Mouse (Mus musculus) kidney, embryonic 16.5 days (tissue): ENCODE results near the gene Bach1. TPM values are rescaled to one million over a fixed set of nuclear protein-coding genes. Genes with fewer than 3 reads are reported as not detected.

Experiments used
- ATAC-seq: fragments of 200-750 bp; cut with Nextera tagmentation; 2 replicates; pipeline ENCODE4 v1.8.0; 2017; ENCODE audit warnings: moderate TSS enrichment; ENCODE audit not compliant: low FRiP score, low TSS enrichment
- H3K27ac ChIP-seq: fragments of 300-500 bp; sonication (generic); 2 replicates; pipeline ENCODE4 v1.5.1; 2014; ENCODE audit warnings: low read length
- H3K27me3 ChIP-seq: fragments of 300-500 bp; sonication (generic); 2 replicates; pipeline ENCODE4 v1.6.1; 2014; ENCODE audit warnings: low read length, control low read depth, mixed read lengths; ENCODE audit not compliant: insufficient read depth
- H3K36me3 ChIP-seq: fragments of 300-500 bp; sonication (generic); 2 replicates; pipeline ENCODE4 v1.6.1; 2014; ENCODE audit warnings: low read length, control low read depth, mixed read lengths; ENCODE audit not compliant: insufficient read depth
- H3K4me1 ChIP-seq: fragments of 300-500 bp; sonication (generic); 2 replicates; pipeline ENCODE4 v1.6.1; 2014; ENCODE audit warnings: low read length, control low read depth, mixed read lengths; ENCODE audit not compliant: insufficient read depth
- H3K4me2 ChIP-seq: fragments of 300-500 bp; sonication (generic); replicated peaks from 2 replicates; pipeline ENCODE4 v1.6.1; 2014; ENCODE audit warnings: low read depth, low read length
- H3K4me3 ChIP-seq: fragments of 300-500 bp; sonication (generic); 2 replicates; pipeline ENCODE4 v1.5.1; 2014; ENCODE audit warnings: mild to moderate bottlenecking, low read length
- H3K9ac ChIP-seq: fragments of 300-500 bp; sonication (generic); replicated peaks from 2 replicates; pipeline ENCODE4 v1.6.1; 2014; ENCODE audit warnings: low read length
- H3K9me3 ChIP-seq: fragments of 300-500 bp; sonication (generic); 2 replicates; pipeline ENCODE4 v1.6.1; 2016; ENCODE audit warnings: low read length, control low read depth
- WGBS: fragments of 180-500 bp; shearing (Covaris S2); extraction: QIAGEN DNeasy Blood & Tissue Kit; methylation state at CpG from one replicate; pipeline ENCODE4 v1.1.7; 2014; 5-methylcytosine and 5-hydroxymethylcytosine counted together
- polyA plus RNA-seq: library from polyadenylated mRNA; unstranded; fragments of >200 nt; fragmentation: Nextera tagmentation; extraction: Ambion mirVana; gene quantifications from 2 replicates; pipeline ENCODE4 v1.2.1, GENCODE M21; 2015

Gene Bach1
- polyA plus RNA-seq, 1 experiment from 2014 or later: 12.0 TPM

GRCm38 (mm10) chr16:87662528-87662927 is 36.2 kb upstream of the Bach1 start:
- H3K27ac ChIP-seq: no peak overlapping the region
- no peak overlapping the region for H3K4me3 ChIP-seq
- 88% methylated on average over 2 of the region's 2 CpGs for WGBS
- no peaks in the 10 kb centered on the region for H3K36me3 ChIP-seq
- no peak for ATAC-seq
- no peak overlapping the region for H3K4me2 ChIP-seq
- H3K9ac ChIP-seq: no peak overlapping the region
- H3K4me1 ChIP-seq: 0 out of 2 replicates have a peak, but pooled peaks cover 4% of the 10 kb centered on the region
- H3K9me3 ChIP-seq: no peaks in the 10 kb centered on the region
- H3K27me3 ChIP-seq: no peaks in the 10 kb centered on the region

DNA sequence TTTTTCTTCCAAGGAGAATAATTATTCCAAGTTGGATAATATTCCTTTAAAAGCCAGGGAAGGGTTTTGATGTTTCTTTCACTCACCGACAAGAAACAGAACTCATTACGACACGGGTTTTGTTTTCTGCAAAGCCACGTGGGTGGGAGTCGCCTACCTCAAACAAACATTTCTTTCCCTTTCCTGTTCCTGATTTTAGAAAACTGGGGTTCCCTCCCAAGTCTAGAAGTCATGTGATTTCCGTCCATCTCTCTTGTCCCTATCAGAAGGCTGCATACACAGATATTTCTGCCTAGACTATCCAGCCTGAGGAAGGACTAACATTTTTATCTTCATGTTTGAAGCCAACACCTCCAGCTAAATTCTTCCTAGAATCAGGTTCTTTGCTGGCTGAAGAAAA is 34.9 kb upstream of the Bach1 start:
- Histone ChIP-seq H3K9ac (no peak overlapping the region), H3K4me3 (no peak overlapping the region), H3K9me3 (no peaks in the 10 kb centered on the region), H3K4me1 (0 out of 2 replicates have a peak, but pooled peaks cover 4% of the 10 kb centered on the region), H3K27me3 (no peaks in the 10 kb centered on the region), H3K27ac (no peak overlapping the region), H3K36me3 (no peaks in the 10 kb centered on the region), H3K4me2 (no peak overlapping the region)
- WGBS: 57% methylated on average over 6 of the region's 6 CpGs
- no peak for ATAC-seq

DNA sequence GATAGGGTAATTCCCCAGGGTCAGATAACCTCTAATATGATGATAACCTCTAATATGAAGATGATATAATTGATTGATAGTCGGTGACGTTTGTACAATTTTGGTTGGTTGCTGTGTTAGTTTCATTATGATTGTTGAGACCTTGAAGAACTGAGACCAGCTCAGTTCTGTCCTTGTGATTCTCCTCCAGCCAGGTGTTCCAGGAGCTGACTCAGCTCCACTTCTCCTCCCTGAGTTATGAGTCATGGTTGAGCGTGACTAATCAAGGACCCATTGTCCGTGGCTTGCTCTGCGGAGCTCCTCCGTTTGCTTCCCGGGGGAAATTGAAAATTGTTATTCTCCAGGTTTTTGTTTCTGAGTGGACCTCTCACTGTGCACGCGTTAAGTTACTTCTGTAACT is 33.5 kb upstream of the Bach1 start:
- Histone ChIP-seq H3K4me1 (0 out of 2 replicates have a peak, but pooled peaks cover 4% of the 10 kb centered on the region), H3K4me2 (peak overlapping the region; percentile 36), H3K9me3 (no peaks in the 10 kb centered on the region), H3K4me3 (peak overlapping the region; percentile 6), H3K9ac (no peak overlapping the region), H3K36me3 (no peaks in the 10 kb centered on the region), H3K27me3 (no peaks in the 10 kb centered on the region), H3K27ac (no peak overlapping the region)
- no peak for ATAC-seq
- WGBS: 56% methylated on average over 9 of the region's 9 CpGs

- 0 out of 2 replicates have a peak, but pooled peaks cover 4% of the 10 kb centered on the region for H3K4me1 ChIP-seq
- H3K27me3 ChIP-seq: no peaks in the 10 kb centered on the region
- H3K36me3 ChIP-seq: no peaks in the 10 kb centered on the region
- 81% methylated on average over 19 of the region's 19 CpGs for WGBS
- H3K9me3 ChIP-seq: no peaks in the 10 kb centered on the region
- no peak overlapping the region for H3K9ac ChIP-seq
- H3K27ac ChIP-seq: no peak overlapping the region
- peak overlapping the region; percentile 6; the same call in 1 of the 2 replicates for H3K4me3 ChIP-seq
- ATAC-seq: no peak
- H3K4me2 ChIP-seq: peak overlapping the region; percentile 36
Observed at GRCm38 (mm10) chr16:87665752-87666619, 32.8 kb upstream of the Bach1 start.

DNA sequence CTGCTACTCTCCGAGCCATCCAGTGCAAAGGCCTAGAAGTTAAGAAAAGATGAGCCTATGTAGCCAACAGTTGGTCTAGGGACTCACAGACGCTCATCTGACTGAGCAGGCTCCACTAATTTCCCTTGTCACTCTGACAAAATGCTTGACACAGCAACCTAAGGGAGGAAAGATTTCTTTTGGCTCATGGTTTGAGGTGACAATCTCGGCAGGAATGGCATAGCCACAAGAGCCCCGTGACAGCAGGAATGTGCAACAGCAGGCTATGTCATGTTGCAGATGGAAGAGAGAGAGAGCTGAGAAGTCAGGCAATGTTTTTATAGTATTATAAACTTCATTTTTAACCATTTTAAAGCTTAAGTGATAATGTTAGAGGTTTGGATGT is 32.1 kb upstream of the Bach1 start:
- Histone ChIP-seq H3K4me2 (no peak overlapping the region), H3K27me3 (no peaks in the 10 kb centered on the region), H3K27ac (no peak overlapping the region), H3K9ac (no peak overlapping the region), H3K4me1 (no peaks in the 10 kb centered on the region), H3K36me3 (no peaks in the 10 kb centered on the region), H3K9me3 (no peaks in the 10 kb centered on the region), H3K4me3 (no peak overlapping the region)
- WGBS: 83% methylated on average over 4 of the region's 4 CpGs
- ATAC-seq: no peak

DNA sequence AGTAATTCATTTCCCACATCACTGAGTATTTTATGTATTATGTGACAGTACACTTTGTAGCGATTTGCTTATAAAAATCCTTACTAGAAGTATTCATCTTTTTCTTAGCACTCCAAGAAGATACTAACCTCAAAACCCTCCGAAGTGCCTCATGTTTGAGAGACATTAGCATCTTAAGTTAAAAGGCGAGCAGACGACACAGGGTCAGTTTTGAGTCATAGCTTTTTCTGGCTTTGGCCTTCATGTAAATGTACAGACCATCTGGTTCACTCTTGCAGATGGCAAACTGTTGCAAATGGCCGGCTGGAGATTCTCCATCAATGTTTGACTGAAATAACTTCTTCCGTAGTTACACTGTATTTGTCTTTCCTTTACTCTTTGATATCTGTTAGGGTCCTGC is 30.7 kb upstream of the Bach1 start:
- Histone ChIP-seq H3K9ac (no peak overlapping the region), H3K27me3 (no peaks in the 10 kb centered on the region), H3K36me3 (no peaks in the 10 kb centered on the region), H3K4me2 (no peak overlapping the region), H3K4me1 (no peaks in the 10 kb centered on the region), H3K9me3 (no peaks in the 10 kb centered on the region), H3K4me3 (no peak overlapping the region), H3K27ac (no peak overlapping the region)
- 85% methylated on average over 6 of the region's 6 CpGs for WGBS
- no peak for ATAC-seq

- WGBS: 78% methylated on average over 8 of the region's 8 CpGs
- no peak overlapping the region for H3K4me2 ChIP-seq
- H3K27ac ChIP-seq: no peak overlapping the region
- H3K4me3 ChIP-seq: no peak overlapping the region
- no peaks in the 10 kb centered on the region for H3K27me3 ChIP-seq
- no peaks in the 10 kb centered on the region for H3K9me3 ChIP-seq
- H3K9ac ChIP-seq: no peak overlapping the region
- no peaks in the 10 kb centered on the region for H3K4me1 ChIP-seq
- no peak for ATAC-seq
- no peaks in the 10 kb centered on the region for H3K36me3 ChIP-seq
Observed at GRCm38 (mm10) chr16:87670091-87670820, 28.5 kb upstream of the Bach1 start.

GRCm38 (mm10) chr16:87670821-87671165 is 28.0 kb upstream of the Bach1 start:
- Histone ChIP-seq H3K27ac (no peak overlapping the region), H3K4me2 (no peak overlapping the region), H3K4me1 (no peaks in the 10 kb centered on the region), H3K36me3 (no peaks in the 10 kb centered on the region), H3K9ac (no peak overlapping the region), H3K27me3 (no peaks in the 10 kb centered on the region), H3K4me3 (no peak overlapping the region), H3K9me3 (no peaks in the 10 kb centered on the region)
- no peak for ATAC-seq
- WGBS: 86% methylated on average over 9 of the region's 9 CpGs

DNA sequence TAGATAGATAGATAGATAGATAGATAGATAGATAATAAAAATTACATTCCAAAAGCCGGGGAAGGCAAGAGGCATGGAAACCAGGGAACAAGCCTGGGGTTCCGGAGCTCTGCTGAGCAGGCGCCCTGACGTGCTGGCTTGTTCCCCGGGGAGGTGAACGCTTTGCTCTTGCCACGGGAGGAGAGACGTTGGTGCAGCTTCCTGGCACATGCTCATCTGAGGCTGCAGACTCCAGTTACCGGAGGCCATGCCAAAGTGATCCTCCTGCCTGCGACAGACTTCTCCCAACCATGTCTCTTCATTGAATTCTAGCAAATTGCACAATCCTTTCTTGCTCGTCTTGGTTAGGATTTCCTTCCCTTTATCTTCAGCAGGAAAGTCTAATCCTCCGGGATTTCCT is 27.4 kb upstream of the Bach1 start:
- no peak overlapping the region for H3K4me3 ChIP-seq
- no peaks in the 10 kb centered on the region for H3K9me3 ChIP-seq
- no peaks in the 10 kb centered on the region for H3K27me3 ChIP-seq
- no peak overlapping the region for H3K9ac ChIP-seq
- H3K27ac ChIP-seq: no peak overlapping the region
- no peaks in the 10 kb centered on the region for H3K36me3 ChIP-seq
- WGBS: 77% methylated on average over 12 of the region's 12 CpGs
- no peak overlapping the region for H3K4me2 ChIP-seq
- no peaks in the 10 kb centered on the region for H3K4me1 ChIP-seq
- no peak for ATAC-seq

- H3K27ac ChIP-seq: no peak overlapping the region
- no peak overlapping the region for H3K4me2 ChIP-seq
- 86% methylated on average over 7 of the region's 7 CpGs for WGBS
- no peaks in the 10 kb centered on the region for H3K9me3 ChIP-seq
- no peak overlapping the region for H3K9ac ChIP-seq
- no peak overlapping the region for H3K4me3 ChIP-seq
- H3K4me1 ChIP-seq: no peaks in the 10 kb centered on the region
- no peaks in the 10 kb centered on the region for H3K27me3 ChIP-seq
- no peak for ATAC-seq
- H3K36me3 ChIP-seq: no peaks in the 10 kb centered on the region
Observed at GRCm38 (mm10) chr16:87673155-87673554, 25.6 kb upstream of the Bach1 start.
